Mouse (Mus musculus) forebrain, embryonic 10.5 days (tissue): ENCODE results near the gene Adgre4. TPM values are rescaled to one million over a fixed set of nuclear protein-coding genes. Genes with fewer than 3 reads are reported as not detected.

ENCODE experiments used
- DNase-seq: peaks from one replicate; pipeline ENCODE4 v3.0.0-alpha.2; 2017; ENCODE audit warnings: low spot score; ENCODE audit errors: extremely low spot score
- H3K27ac ChIP-seq: fragments of 300-500 bp; sonication (generic); 2 replicates; pipeline ENCODE4 v1.5.1; 2016; ENCODE audit warnings: mild to moderate bottlenecking
- H3K27me3 ChIP-seq: fragments of 300-500 bp; sonication (generic); 2 replicates; pipeline ENCODE4 v1.6.1; 2016; ENCODE audit warnings: mild to moderate bottlenecking; ENCODE audit not compliant: poor library complexity, severe bottlenecking
- H3K36me3 ChIP-seq: fragments of 300-500 bp; sonication (generic); replicated peaks from 2 replicates; pipeline ENCODE4 v1.6.1; 2016; ENCODE audit warnings: mild to moderate bottlenecking, moderate library complexity
- H3K4me1 ChIP-seq: fragments of 300-500 bp; sonication (generic); 2 replicates; pipeline ENCODE4 v1.6.1; 2016
- H3K4me3 ChIP-seq: fragments of 300-500 bp; sonication (generic); 2 replicates; pipeline ENCODE4 v1.5.1; 2016; ENCODE audit warnings: mild to moderate bottlenecking, moderate library complexity
- H3K9me3 ChIP-seq: fragments of 300-500 bp; sonication (generic); 2 replicates; pipeline ENCODE4 v1.6.1; 2016; ENCODE audit warnings: mild to moderate bottlenecking, moderate library complexity
- WGBS: fragments of 180-500 bp; shearing (Covaris S2); methylation state at CpG from one replicate; pipeline ENCODE4 v1.1.7; 2016; 5-methylcytosine and 5-hydroxymethylcytosine counted together
- polyA plus RNA-seq: library from polyadenylated mRNA; unstranded; fragments of >200 nt; fragmentation: Nextera tagmentation; extraction: Ambion mirVana; gene quantifications from 2 replicates; pipeline ENCODE4 v1.2.1, GENCODE M21; 2016

Adgre4 gene
- polyA plus RNA-seq: 0.16 TPM in 1 of 2 replicates, not detected in the other

DNA sequence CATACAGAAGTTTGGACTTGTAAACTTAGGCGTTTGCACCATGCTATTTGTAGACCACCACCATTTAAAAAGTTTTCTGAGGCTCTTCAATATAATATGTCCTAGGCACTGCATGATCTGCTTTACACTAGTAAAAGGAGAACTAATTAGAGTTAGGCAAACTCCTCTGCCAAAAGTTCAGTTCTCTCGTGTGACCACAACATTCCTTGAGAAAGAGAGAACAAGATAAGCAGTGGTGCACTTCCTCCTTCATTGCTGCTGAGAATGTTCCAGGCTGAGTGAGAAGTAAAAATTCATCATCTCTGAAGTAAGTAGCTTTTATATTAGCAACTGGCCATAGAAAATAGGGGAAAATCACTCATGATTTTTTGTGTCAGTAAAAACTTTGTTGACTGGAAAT is at the start of gene Adgre4:
Adgre4 (plus strand) TSS at position 199 of the 400 bp plus-strand sequence.
- H3K36me3 ChIP-seq: no peaks in the 10 kb centered on the region
- no peaks in the 10 kb centered on the region for H3K27me3 ChIP-seq
- no peak within 1 kb of the TSS for H3K27ac ChIP-seq
- no peak for DNase-seq
- no peak within 1 kb of the TSS for H3K4me3 ChIP-seq
- H3K4me1 ChIP-seq: no peaks in the 10 kb centered on the region
- H3K9me3 ChIP-seq: no peaks in the 10 kb centered on the region
- 75% methylated on average over 2 of the region's 2 CpGs for WGBS

DNA sequence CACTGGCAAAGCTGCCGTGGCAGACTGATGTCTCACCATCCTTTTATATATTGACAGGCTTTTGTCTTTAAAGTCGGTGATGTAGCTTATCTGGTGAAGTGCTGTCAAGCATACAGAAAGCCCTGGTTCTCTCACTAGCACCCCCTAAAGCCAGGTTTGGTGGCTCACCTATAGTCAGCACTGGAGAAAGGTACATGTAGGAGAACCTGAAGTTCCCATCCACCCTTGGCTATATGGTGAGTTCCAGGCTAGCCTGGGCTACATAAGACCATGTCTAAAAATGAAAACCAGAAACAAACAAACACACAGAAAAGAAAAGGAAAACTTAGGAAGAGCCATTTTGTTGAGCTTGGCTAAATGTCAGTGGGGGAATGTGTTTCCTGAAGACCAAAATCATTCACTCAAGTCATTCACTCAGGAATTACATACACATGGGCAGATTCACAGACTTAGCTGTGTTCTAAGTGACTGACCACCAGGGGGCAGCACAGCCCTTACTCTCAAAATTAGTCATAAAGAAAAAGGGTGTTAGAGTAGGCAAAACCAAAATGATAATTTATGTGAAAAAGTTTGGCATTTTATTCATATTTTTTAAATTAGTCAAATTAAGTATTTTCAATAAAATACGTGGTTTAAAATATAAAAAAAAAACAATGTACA is 47.5 kb upstream of the Adgre4 start:
- no peaks in the 10 kb centered on the region for H3K27me3 ChIP-seq
- H3K9me3 ChIP-seq: no peaks in the 10 kb centered on the region
- no peak overlapping the region for H3K27ac ChIP-seq
- WGBS: 66% methylated on average over 3 of the region's 3 CpGs
- H3K4me3 ChIP-seq: no peak overlapping the region
- H3K36me3 ChIP-seq: peaks cover 42% of the 10 kb centered on the region
- peak; percentile 67 for DNase-seq
- H3K4me1 ChIP-seq: no peaks in the 10 kb centered on the region

DNA sequence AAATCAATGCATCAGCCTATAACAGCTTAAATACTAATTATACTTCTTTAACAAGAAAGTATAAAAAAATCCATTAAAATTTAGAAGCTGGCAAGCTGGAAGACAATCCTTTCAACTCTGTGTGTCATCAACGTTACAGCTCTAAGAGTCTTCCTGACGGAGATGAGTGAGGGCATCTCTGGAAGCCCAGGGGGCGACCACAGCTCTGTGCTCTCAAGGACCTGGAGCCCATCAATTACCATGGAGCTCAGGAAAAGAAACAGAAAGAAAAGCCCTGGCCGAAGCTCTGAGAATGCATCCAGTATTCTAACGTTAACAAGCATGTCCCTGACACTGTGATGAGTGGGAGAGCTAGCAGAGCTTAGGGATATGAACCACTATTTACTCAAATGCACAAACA is 46.9 kb upstream of the Adgre4 start:
- WGBS: 79% methylated on average over 5 of the region's 5 CpGs
- Histone ChIP-seq H3K4me1 (no peaks in the 10 kb centered on the region), H3K36me3 (peaks cover 36% of the 10 kb centered on the region), H3K9me3 (no peaks in the 10 kb centered on the region), H3K4me3 (no peak overlapping the region), H3K27me3 (no peaks in the 10 kb centered on the region), H3K27ac (no peak overlapping the region)
- DNase-seq: no peak

DNA sequence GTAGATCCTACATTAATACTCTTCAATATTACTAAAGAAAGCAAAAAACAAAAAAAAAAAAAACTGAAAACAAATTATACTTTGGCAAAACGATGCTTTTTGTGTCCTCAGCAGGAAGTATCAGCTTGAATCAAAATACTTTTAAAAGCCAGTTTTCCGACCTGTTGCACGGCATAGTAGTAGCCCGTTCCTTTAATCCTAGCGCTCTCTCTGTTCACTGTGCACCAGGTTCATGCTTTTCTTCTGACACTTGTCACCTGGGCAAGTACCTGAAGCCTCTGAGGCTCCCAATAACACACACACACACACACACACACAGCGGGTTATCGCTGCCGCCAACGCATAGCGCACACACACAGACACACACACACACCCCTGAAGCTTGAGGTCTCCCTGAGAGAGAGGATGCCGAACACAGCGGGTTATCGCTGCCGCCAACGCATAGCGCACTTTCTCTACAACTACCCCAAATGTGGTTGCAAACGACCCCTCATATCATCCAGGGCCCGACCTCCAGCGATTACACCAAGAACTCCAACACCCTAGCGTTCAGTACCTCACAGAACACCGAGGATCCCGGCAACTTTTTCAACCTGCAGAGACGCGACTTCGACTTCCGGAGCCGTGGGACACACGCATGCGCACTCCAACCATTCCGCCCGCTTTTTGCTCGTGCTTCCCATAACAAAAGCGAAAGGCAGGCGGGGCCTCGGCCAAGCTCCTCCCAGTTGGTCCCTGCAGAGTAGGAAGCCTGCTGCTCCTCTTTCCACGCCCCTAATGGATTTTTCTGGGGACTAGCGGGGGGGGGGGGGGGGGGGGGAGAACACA is 37.6 kb upstream of the Adgre4 start, which contains the start of gene Pot1b:
Pot1b (minus strand) TSS at position 645 of the 828 bp plus-strand sequence.
- peaks cover 19% of the 10 kb centered on the region for H3K36me3 ChIP-seq
- DNase-seq: peak; percentile 98
- peak within 1 kb of the TSS; percentile 74 for H3K4me3 ChIP-seq
- H3K9me3 ChIP-seq: no peaks in the 10 kb centered on the region
- no peaks in the 10 kb centered on the region for H3K27me3 ChIP-seq
- under 1% methylated on average over 37 of the region's 37 CpGs for WGBS
- H3K4me1 ChIP-seq: peaks cover 8% of the 10 kb centered on the region; the same call in 1 of the 2 replicates
- peak within 1 kb of the TSS; percentile 87 for H3K27ac ChIP-seq

DNA sequence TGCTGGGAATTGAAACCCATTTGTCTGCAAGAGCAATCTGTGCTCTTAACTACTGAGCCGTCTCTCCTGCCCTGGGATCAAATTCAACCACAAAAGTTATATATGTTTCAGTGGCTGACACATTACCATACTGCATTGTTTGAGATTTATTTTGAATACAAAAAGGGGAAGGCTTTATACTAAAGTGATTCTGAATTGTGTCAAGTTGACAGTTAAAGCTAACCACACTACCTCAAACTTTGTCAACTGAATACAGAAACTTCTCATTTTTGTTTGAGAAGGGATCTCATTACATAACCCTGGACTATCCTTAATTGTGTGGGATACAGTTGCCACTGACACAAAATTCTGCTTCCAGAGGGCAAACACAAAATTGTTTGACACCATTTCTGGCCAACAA is 28.5 kb upstream of the Adgre4 start:
- Histone ChIP-seq H3K4me3 (no peak overlapping the region), H3K27ac (no peak overlapping the region), H3K36me3 (no peaks in the 10 kb centered on the region), H3K9me3 (no peaks in the 10 kb centered on the region), H3K4me1 (no peaks in the 10 kb centered on the region), H3K27me3 (no peaks in the 10 kb centered on the region)
- WGBS: 83% methylated on average over 1 of the region's 1 CpGs
- no peak for DNase-seq

DNA sequence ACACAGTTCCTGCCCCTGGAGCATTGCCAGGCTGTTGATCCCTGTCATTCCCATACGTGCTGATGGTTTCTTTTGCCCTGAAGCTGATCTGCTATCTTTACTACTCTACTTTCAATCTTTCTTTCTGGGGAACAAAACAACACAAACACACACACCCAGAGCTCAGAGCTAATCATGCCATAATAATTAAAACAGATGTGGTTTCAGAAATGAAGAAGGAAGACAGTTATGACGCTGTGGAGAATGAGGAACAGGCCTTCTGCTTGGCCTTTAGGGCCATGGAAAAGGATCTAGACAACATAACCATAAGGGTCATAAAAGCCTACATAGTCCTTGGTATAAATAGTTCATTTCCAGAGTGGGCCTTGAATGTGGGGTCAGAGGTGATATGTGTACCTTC is 27.5 kb upstream of the Adgre4 start:
- H3K4me3 ChIP-seq: no peak overlapping the region
- no peaks in the 10 kb centered on the region for H3K4me1 ChIP-seq
- H3K9me3 ChIP-seq: no peaks in the 10 kb centered on the region
- no peaks in the 10 kb centered on the region for H3K36me3 ChIP-seq
- H3K27ac ChIP-seq: no peak overlapping the region
- WGBS: 87% methylated on average over 2 of the region's 2 CpGs
- no peak for DNase-seq
- no peaks in the 10 kb centered on the region for H3K27me3 ChIP-seq

DNA sequence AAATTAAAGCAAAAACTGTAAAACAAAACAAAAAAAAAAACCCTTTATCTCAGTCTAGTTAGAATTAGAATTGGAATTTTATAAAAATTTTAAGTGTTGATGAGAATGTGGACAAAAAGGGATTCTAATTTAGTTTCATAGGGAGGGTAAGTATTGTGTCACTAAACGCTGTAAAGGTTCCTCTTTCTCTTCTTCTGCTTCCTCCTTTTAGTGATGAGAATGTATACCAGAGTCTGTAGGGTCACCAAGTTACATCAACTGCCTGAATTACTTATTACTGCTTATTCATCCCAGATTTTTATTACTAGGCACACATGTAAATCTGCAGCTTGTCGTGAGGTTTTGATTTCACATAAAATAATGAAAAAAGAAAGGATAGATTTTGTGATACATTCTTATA is 23.6 kb upstream of the Adgre4 start:
- Histone ChIP-seq H3K9me3 (no peaks in the 10 kb centered on the region), H3K4me1 (no peaks in the 10 kb centered on the region), H3K27ac (no peak overlapping the region), H3K4me3 (no peak overlapping the region), H3K36me3 (no peaks in the 10 kb centered on the region), H3K27me3 (no peaks in the 10 kb centered on the region)
- 91% methylated on average over 2 of the region's 2 CpGs for WGBS
- no peak for DNase-seq

DNA sequence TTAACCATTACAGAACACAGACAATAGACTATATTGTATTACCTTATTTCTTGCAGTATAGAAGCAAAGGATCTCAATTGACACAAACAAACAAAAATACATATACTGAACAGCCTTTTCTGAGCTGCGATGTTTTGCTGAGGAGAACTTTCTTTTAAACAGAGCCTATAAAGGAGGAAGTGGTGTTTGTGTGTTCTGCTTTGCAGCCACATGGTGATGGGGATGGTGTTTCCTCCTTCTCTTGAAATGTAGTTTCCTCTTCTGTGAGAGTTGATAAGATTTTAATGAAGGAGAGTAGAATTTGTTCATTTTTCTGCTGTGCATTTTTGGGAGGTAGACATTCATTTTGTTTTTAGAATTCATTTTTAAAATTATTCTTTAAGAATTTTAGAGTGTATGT is 13.1 kb upstream of the Adgre4 start:
- Histone ChIP-seq H3K4me3 (no peak overlapping the region), H3K27ac (no peak overlapping the region), H3K36me3 (no peaks in the 10 kb centered on the region), H3K4me1 (no peaks in the 10 kb centered on the region), H3K27me3 (no peaks in the 10 kb centered on the region), H3K9me3 (no peaks in the 10 kb centered on the region)
- DNase-seq: no peak
- WGBS: 92% methylated on average over 1 of the region's 1 CpGs

DNA sequence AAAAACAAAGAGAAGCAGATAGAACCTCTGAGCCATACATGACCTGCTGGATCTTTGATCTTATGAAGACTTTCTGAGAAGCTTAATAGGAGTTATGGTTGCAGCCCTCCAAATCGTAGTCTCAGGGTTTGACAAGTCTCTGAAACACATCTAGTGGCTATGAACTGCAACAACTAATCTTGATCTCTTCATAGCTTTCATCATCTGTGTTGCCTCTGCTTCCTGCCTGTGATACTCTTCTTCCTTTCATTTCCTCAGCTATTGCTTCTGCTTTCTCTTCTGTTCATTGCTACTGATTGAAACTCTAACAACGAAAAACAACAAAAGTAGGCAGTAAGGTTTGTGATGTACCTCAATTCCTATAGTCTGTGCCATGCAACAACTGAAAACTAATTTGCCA is 1.4 kb downstream of the Adgre4 start:
- Histone ChIP-seq H3K4me1 (no peaks in the 10 kb centered on the region), H3K9me3 (no peaks in the 10 kb centered on the region), H3K27me3 (no peaks in the 10 kb centered on the region), H3K4me3 (no peak overlapping the region), H3K36me3 (no peaks in the 10 kb centered on the region), H3K27ac (no peak overlapping the region)
- no peak for DNase-seq
- 76% methylated on average over 2 of the region's 2 CpGs for whole genome bisulfite sequencing

DNA sequence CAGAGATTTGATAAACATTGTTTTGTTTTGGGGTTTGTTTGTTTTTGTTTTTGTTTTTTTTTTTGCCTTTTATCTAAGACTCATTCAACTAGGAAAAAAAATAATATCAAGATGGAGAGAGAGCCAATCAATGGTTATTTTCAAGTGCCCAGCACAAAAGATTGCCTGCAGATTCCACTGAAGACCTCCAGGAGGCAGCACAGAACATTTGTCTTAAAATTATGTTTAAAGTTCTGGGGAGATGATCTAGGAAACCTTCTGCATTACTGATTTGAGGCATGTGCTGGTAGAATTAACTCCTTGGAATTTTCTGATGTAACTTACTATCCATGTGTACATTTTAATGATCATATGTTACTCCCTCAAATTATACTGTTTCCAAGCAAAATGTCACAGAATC is 63.9 kb downstream of the Adgre4 start:
- Histone ChIP-seq H3K36me3 (no peaks in the 10 kb centered on the region), H3K4me1 (no peaks in the 10 kb centered on the region), H3K4me3 (no peak overlapping the region), H3K27ac (no peak overlapping the region), H3K27me3 (no peaks in the 10 kb centered on the region), H3K9me3 (no peaks in the 10 kb centered on the region)
- no peak for DNase-seq

DNA sequence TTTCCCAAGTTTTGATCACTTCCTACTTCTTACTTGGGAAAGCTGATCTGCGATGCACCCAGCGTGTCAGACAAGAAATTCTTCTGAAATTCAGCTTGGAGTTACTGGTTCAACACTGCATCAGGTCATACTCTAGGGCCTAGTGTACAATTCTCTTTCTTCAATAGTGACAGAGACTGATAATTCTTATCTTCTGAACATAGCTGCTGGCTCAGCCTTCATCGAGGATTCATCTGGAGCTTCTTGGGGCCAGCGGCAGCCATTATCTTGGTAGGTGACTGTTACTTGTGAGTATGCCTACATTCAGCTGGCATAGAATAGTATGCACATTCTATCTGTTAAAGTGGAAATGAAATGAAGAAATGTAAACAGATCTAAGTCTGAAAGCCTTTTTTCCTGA is 67.1 kb downstream of the Adgre4 start:
- H3K27ac ChIP-seq: no peak overlapping the region
- no peak for DNase-seq
- no peaks in the 10 kb centered on the region for H3K36me3 ChIP-seq
- H3K4me1 ChIP-seq: no peaks in the 10 kb centered on the region
- H3K27me3 ChIP-seq: no peaks in the 10 kb centered on the region
- H3K9me3 ChIP-seq: no peaks in the 10 kb centered on the region
- WGBS: 92% methylated on average over 4 of the region's 4 CpGs
- H3K4me3 ChIP-seq: no peak overlapping the region

DNA sequence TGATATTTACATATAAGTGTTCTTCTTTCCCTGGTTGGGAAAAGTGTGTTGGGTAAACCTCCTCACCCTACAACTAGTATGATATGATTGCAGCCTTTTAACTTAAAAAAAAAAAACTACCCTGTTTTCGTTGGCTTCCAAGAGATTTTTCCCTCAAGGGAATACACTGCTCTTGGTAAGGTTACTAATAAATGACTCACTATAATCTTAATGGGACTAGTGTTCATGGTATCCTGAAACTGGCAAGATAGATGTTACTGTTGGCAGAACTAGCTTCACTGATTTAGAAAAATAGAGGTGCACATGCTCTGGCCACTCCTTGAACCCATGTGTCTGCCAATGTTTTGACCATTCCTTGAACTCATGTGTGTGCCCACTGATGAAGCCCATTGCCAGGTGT is 71.8 kb downstream of the Adgre4 start:
- H3K9me3 ChIP-seq: no peaks in the 10 kb centered on the region
- H3K4me1 ChIP-seq: no peaks in the 10 kb centered on the region
- no peak overlapping the region for H3K27ac ChIP-seq
- no peaks in the 10 kb centered on the region for H3K36me3 ChIP-seq
- H3K27me3 ChIP-seq: no peaks in the 10 kb centered on the region
- DNase-seq: no peak
- H3K4me3 ChIP-seq: no peak overlapping the region
- WGBS: 82% methylated on average over 1 of the region's 1 CpGs

DNA sequence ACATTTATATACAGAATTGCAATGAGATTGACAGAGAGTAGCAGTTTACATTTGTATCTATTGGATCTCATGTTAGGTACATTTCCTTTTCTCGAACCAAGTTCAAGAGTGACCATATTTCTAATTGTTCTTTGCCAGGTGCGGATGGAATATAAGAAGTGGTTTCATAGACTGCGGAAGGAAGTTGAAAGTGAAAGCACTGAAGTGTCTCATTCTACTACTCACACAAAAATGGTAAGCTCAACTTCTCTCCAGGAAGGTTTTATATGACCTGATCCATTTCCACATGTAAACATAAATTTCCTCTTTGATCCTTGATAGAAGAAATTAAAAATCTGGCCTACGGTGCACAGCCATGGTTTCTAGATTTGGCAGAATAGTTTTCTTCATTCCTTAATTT is 93.3 kb downstream of the Adgre4 start:
- Histone ChIP-seq H3K4me1 (no peaks in the 10 kb centered on the region), H3K9me3 (no peaks in the 10 kb centered on the region), H3K4me3 (no peak overlapping the region), H3K27ac (no peak overlapping the region), H3K27me3 (no peaks in the 10 kb centered on the region), H3K36me3 (no peaks in the 10 kb centered on the region)
- WGBS: 89% methylated on average over 4 of the region's 4 CpGs
- no peak for DNase-seq
